Mouse (Mus musculus) MEL (cell line): ENCODE data around the gene Camk1g.

Experiments used
- EP300 ChIP-seq, 2 experiments: IDR thresholded peaks; 2 replicates each; pipeline ENCODE4 v1.6.1; 2011; ENCODE audit warnings: improper control_type of control experiment in 2 of 2, low read length in 2 of 2, low read depth in 1 of 2, mild to moderate bottlenecking in 1 of 2
- ETS1 ChIP-seq: IDR thresholded peaks from 2 replicates; pipeline ENCODE4 v1.6.1; 2012; ENCODE audit warnings: low read depth, mild to moderate bottlenecking, inconsistent platforms, low read length, improper control_type of control experiment, moderate library complexity
- GABPA ChIP-seq: IDR thresholded peaks from 2 replicates; pipeline ENCODE4 v1.6.1; 2012; ENCODE audit warnings: low read depth, mild to moderate bottlenecking, inconsistent platforms, low read length, improper control_type of control experiment, moderate library complexity
- GATA1 ChIP-seq: IDR thresholded peaks from 2 replicates; pipeline ENCODE4 v1.6.1; 2011; ENCODE audit warnings: low read depth, low read length, improper control_type of control experiment
- NRF1 ChIP-seq: IDR thresholded peaks from 2 replicates; pipeline ENCODE4 v1.6.1; 2014; ENCODE audit warnings: low read depth, mild to moderate bottlenecking, inconsistent platforms, low read length, improper control_type of control experiment, moderate library complexity; ENCODE audit not compliant: poor library complexity, insufficient read depth, severe bottlenecking

DNA sequence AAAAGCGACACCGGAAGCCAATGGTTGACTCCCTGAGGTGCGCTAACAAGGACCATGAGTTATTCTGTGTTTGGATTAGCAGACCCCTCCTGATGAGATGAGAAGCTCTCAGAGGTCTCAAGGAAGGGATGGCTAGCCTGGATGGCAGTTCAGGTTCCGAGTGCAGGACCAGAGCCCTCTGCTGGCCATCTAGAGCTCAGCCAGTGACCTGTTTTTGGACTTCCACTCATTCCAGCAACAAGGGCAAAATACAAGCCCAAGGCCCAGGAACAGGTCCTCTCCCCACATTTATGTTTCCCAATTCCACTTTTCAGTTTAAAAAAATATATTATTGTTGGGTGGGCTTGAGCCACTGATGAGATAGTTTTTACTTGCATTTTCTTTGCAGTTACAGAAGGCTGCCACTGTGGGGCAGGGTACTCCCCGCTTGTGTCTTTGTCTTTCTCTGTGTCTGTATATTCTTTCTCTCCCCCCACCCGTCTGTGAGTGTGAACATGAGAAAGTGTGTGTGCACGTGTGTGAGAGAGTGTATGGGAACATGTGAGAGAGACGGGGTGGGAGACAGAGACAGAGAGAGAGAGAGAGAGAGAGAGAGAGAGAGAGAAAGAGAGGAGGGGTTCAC, 12.9 kb upstream of the Camk1g start:
- no peak for TF ChIP-seq GABPA
- no peak for TF ChIP-seq NRF1
- no peak for TF ChIP-seq GATA1
- no peak for TF ChIP-seq ETS1
- TF ChIP-seq EP300 (IDR thresholded peaks at IDR 0.05; ENCODE audit: low read depth in 1 of 2, low read length in 2 of 2), result no peak
